Mouse (Mus musculus): ENCODE measurements around the gene Triobp. TPM values are rescaled to one million over a fixed set of nuclear protein-coding genes. Genes with fewer than 3 reads are reported as not detected.
A peak's percentile ranks its signal among the peaks of the same experiment; 100 is the strongest.

Gene Triobp
- 10 to 100 TPM; 11.0 to 11.3 TPM for total RNA-seq (2021)
- long read RNA-seq, experiment 1, transcript Triobp-201 (14 exons, 2,570 nt), result major isoform, 5 of 9 reads
- long read RNA-seq, experiment 1, partial matches to known transcripts, result 2 of 9 reads
- long read RNA-seq, experiment 1, other reads (novel, unspliced or antisense), result 1 of 9 reads
- long read RNA-seq, experiment 2, transcript Triobp-201 (14 exons, 2,570 nt), result major isoform, 8 of 11 reads
- long read RNA-seq, experiment 2, partial matches to known transcripts, result 1 of 11 reads
- long read RNA-seq, experiment 2, other reads (novel, unspliced or antisense), result 2 of 11 reads

DNA sequence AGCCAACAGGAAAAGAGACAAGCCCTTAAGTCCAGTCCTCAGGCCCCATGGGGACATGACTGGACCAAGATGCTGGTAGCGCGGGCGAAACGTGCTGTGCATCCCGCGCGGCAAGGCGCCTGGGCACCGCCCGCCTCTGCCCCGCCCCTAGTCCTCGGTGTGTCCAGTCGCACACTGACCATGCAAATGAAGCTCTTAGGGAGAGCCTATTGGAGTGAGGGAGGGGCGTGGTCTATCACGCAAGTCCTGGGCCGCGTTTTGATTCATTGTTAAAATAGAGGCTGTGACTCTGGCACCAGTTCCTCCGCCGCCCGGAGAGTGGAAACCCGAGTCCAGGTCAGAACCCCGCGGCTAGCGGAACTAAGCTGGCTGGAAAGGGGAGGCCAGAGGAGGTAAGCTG, at the start of gene Triobp:
TSS of gene Triobp (plus strand) at position 68 of the 400 bp plus-strand sequence.
- peak; percentile 75 to 82 for DNase-seq (ENCODE audit: low spot score in 2 of 2)

DNA sequence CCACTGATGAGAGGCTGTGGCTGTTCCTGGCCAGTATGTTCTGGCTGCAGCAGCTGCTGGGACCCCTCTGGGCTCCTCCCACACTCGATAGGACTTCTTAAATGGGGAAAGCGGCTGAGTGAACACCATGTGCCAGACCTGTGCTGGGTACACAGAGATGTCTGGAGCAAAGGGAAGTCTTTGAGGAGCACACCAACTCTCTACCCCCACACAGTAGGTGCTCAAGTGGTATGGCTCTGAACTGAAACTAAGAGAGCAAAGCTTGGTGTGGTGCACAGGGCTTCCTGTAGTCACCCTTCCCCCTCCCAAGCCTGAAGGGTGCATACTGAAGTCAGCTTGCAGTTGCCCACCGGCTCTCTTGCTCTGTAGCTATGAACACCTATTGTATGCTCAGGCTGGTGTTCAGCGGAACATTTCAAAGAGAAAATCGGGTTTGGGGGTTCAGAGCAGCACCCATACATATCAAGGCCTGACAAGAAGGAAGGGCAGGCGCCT, 49.0 kb upstream of the Triobp start:
- no peak for DNase-seq (ENCODE audit: low spot score in 2 of 2)

DNA sequence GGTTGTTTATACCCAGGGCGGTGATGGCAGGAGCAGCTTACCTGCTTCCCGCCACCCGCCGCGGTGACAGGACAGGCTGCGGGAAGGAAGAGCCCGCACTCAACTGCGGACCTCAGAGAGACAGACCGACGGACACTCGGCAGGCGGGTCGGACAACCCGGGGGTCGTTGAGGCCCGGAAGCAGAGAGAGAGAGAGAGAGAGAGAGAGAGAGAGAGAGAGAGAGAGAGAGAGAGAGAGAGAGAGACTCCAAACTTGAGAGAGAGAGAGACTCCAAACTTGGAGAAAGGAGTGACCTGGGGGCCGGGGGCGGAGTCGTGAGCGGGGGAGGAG, 48.1 kb upstream of the Triobp start, which contains the start of gene Gm49510:
TSS of gene Gm49510 (plus strand) at position 259 of the 331 bp plus-strand sequence.
- no peak for DNase-seq (ENCODE audit: low spot score in 2 of 2)

DNA sequence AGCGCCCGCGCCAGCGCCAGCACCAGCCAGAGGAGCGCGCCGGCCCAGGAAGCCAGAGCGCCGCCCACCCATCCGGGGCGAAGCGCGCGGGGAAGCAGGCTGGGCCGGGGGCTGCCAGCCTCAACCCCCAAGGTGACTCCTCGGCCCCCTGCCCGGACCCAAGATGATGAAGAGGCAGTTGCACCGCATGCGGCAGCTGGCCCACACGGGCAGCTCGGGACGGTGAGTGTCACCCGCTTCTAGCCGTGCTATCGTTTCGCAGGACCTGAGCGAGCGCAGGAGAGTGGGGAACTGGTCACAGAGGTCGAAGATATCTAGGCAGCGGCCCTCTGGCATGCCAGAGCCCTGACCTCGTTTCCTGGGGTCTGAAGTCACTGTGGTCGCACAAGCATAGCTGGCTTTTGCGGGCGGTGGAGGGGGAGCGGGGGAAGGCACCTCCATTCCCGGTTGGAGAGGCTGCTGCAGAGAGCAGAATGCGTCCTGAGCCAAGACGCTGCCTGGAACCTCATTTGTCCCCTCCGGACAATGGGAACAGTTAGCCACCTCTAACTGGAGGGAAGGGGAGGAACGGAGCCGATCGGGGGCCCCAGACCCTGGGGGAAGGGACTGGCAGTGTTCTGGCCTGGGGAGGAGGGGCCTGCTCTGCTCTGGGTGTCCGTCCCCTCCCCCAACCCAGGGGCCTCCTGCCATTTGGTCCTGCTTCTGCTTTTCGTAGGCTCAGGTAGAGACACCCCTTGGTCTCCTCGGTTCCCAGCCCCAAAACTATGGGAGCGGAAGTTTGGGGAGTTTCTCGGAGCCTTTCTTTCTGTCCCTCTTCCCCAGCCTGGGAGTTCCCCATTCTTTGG, 47.6 kb upstream of the Triobp start, which contains the start of gene Sh3bp1:
TSS of gene Sh3bp1 (plus strand) at position 29 of the 845 bp plus-strand sequence.
- peak; percentile 57 to 72 for DNase-seq (ENCODE audit: low spot score in 2 of 2)

DNA sequence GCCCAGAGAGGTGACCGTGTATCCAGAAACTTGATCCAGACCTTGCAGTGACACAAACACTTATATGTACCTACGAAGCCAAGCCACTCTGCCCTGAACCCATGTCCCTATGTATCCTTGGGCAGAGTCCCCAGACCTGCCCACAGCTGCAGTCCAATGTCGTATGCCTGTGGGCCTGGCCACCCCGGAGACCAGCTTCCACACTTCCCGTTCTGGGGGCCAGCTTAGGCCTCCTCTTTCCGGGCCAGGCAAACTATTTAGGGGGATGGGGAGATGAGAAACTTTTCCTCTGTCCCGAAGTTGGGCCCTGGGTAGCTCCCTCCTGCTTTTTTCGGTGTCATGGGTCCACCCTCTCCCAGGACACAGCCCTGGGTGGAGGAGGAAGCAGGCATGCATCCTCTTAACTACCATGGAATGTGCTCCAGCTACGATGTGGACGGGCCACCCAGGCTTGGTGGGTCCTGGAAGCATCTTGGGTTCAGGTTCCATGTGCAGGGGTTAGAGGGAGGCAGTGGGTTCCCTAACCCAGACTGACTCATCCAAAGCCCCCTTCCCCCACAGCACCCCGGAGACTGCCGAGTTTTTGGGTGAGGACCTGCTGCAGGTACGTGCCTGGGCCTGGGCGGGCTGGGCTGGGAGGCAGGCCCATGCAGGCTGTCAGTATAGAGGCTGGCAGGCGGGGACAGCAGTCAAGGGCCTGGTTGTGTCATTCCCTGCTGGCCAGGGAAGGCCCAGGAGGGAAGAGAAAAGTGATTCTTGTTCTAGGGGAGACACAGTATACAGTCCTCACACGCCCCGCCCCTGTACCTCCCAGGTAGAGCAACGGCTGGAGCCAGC, 46.7 kb upstream of the Triobp start:
- no peak for DNase-seq (ENCODE audit: low spot score in 2 of 2)

DNA sequence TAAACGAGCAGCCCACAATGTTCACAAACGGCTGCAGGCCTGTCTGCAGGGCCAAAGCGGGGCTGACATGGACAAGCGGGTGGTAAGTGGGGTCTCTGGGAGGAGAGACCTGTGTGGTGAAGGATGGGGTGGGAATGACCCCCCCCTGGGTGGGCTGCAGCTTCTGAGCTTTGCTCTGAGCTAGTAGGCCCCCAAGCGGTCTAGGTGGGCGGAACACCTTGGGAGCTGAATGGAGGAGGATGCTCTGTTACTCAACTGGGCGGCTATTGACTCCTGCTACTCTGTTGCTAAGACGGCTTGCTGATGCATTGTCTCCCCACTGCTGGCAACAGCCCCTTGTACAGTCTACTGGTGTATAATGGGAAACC, 46.1 kb upstream of the Triobp start:
- DNase-seq (ENCODE audit: low spot score in 2 of 2), result no peak

DNA sequence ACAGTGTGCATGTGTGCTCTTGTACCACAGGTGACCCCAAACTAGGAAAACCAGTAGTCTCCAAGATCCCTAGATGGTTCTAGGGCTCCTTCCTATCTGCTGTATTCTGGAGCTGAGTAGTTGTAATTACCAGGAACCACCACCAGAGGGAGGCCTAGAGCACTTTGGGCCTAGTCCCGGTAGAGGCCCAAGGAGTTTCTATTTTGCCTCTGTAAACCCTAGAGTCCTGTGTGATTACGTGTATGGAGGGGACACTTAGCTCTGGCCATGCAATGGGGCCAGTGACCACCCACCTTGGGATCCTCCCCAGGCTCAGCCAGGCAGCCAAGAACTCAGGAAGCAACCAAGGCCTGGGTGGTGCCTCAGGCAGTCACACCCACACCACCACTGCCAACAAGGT, 44.3 kb upstream of the Triobp start:
- DNase-seq (ENCODE audit: low spot score in 2 of 2), result peak; percentile 77 to 91

DNA sequence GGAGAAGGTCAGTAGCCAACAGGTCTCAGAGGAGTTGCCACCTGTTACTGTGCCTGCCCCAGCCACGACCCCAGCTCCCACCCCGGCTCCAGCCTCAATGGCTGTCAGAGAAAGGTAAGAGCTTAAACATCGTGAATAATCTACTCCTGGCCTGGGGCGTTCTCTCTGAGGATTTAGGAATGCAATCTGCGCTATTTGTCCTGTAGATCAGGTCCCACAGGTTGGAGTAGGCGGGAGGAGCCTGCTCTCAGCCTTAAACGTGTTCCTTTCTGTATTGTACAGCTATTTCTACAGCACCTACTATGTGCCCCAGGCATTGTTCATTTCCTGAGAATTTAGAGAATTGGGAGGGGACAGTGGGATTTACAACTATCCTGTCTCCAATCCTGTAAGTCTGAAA, 39.1 kb upstream of the Triobp start:
- DNase-seq (ENCODE audit: low spot score in 2 of 2), result no peak

DNA sequence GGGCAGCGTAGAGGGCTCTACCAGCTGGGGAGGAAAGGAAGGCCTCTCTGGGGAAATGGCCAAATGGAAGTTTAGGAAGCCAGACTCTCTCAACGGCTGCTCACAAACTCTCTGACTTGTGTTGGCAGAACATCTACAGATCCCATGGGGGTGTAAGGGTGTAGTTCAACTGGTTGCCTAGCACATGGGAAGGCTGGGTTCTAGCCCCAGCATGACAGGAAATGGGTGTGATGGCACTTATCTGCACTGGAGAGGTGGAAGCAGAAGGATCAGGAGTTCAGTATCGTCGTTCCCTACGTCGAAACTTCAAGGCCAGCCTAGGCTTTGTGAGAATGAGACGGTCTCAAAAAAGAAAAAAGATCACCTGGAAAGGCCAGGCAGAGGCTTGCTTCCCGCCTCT, 38.5 kb upstream of the Triobp start:
- no peak for DNase-seq (ENCODE audit: low spot score in 2 of 2)

DNA sequence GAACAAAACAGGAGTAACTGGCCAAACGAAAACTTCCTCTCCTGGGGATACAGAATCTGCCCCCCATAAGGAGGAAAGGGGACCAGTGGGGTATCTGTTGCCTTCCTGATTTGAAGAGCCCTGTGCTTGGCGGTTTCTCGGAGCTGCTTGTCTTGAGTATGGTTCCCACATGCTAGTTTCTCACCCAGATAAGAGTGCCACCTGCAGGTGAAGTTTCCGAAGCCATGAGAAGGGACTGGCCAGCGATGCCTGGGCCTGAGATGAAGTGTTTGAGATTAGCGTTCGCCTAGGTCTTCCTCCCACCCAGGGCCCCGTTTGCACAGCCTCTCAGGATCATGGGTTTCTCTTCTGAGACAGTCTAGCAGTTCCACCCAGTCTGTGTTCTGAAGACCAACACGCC, 35.5 kb upstream of the Triobp start:
- no peak for DNase-seq (ENCODE audit: low spot score in 2 of 2)

DNA sequence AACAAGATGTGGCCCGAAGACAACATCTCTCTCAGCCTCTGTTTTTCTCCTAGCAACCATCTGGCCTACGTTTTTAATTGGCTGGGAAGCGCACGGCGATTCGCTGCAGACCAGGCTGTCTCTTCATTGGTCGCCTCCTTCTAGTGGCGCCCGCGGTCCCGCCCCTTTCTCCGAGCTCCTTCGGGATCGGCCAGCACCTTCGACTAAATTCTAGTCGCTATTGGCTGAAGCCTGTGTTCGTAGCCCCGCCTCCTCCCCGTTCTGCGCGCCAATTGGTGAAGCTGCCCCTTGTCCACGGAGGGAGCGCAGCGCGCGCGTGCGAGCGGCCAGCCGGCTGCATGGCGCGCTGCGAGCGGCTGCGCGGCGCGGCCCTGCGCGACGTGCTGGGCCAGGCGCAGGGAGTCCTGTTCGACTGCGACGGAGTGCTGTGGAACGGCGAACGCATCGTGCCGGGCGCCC, 33.9 kb upstream of the Triobp start, which contains the start of gene Pdxp:
TSS of gene Pdxp (plus strand) at position 288 of the 459 bp plus-strand sequence.
- peak; percentile 94 to 98 for DNase-seq (ENCODE audit: low spot score in 2 of 2)

DNA sequence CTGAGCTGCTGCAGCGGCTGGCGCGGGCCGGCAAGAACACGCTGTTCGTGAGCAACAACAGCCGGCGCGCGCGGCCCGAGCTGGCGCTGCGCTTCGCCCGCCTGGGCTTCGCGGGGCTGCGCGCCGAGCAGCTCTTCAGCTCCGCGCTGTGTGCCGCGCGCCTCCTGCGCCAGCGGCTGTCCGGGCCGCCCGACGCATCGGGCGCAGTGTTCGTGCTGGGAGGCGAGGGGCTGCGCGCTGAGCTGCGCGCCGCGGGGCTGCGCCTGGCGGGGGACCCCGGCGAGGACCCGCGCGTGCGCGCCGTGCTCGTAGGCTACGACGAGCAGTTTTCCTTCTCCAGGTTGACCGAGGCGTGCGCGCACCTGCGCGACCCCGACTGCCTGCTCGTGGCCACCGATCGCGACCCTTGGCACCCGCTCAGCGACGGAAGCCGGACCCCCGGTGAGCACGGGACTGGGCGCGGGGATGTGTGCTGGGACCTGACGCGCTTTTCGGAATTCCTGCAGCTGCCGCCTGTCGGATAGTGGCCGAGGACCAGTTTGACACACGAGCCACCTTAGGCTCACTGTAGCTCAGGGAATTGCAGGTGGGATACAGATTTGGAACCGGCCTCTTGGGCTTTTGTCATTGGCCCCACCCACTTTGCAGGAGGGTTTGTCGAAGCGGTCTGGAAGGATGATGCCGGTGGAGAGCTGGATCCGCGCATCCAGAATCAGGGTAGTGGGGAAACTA, 33.3 kb upstream of the Triobp start:
- peak; percentile 46 to 67 for DNase-seq (ENCODE audit: low spot score in 2 of 2)

DNA sequence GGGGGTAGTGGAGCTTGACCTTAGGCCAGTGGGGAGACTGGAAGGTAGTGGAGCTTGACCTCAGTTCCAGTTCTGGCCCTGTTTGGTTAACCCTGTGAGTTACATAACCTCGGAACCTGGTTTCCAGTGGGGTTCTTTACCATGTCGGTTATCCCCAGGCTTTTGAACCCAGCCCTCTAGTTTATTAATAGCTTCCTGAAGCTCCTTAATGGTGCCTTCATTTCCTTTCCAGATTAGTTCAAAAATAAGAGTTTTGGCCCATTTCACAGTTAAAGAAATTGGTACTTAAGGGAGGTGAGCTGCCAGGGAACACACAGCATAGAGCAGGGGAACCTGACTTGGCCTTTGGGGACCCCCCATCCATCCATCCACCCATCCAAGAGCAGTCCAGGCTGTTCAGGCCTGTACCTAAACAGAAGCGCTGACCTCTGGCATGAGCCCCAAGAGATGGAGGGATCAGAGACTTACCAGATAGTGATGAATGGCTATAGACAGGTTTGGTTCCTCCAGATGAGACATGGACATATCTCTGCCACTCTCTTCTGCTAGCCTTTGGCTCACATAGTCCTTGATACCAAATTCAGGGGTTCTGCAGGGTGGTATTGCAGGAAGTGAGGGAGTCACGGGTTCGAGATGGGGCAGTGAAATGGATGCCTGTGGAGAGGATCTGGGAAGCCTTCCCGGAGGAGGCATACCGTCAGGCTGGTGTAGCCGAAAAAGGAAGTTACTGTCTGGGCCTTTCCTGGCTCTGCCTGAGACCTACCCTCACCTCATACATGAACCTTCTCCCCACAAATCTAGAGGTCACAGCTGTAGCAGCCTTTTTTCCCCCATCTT, 32.5 kb upstream of the Triobp start:
- no peak for DNase-seq (ENCODE audit: low spot score in 2 of 2)

DNA sequence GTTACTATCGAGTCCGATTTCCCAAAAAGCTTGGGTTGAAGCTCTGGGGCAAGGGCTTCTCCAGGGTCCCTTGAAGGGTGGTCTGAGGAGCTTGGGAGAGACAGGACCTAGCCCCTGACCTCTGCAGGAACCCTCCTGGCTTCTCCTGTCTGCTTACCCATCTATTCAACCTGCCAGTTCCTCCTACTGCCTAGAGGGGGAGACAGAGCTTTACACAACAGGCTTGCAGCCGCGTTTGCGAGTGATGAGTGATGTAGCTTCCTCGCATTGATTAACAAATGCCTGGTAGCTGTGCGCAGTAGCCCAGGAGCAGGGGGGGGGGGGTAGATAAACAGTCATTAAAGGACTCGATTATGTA, 31.9 kb upstream of the Triobp start:
- peak; percentile 72 to 73 for DNase-seq (ENCODE audit: low spot score in 2 of 2)

DNA sequence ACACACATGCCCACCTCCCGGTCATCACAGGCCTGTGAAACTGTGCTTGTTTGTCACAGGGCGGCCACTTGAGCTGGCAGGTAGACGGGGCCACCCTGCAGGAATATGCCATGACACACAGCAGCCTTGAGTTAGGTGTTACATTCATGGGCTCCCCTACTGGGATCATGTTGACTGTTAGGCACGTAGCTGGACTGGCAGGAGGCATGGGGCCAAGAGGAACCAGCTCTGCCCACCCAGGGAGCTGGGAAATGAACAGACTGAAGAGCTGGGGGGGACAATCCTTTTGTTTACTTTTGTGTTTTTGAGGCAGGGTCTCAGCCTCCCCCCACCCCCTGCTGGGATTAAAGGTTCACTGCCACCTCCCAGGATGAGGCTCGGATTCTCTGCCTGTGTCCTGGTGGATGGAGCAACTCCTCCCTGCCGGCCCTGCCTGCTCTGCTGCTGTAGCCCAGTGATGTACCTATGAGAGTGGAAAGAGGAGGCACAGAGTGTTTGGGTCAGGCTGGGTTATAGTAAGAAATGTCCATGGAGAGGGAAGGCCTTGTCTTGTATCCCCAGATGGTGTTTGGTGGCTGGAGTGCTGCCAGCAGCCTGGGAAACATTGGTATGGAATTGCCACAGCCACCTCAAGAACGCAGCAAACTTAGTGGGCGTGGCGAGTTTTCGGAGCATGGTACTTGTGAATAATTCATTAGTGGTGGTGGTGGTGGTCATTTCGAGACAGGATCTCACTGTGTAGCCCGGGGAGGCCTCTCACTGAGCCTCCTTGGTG, 31.3 kb upstream of the Triobp start:
- peak in 1 of 2 experiments; percentile 62 for DNase-seq (ENCODE audit: low spot score in 2 of 2)

DNA sequence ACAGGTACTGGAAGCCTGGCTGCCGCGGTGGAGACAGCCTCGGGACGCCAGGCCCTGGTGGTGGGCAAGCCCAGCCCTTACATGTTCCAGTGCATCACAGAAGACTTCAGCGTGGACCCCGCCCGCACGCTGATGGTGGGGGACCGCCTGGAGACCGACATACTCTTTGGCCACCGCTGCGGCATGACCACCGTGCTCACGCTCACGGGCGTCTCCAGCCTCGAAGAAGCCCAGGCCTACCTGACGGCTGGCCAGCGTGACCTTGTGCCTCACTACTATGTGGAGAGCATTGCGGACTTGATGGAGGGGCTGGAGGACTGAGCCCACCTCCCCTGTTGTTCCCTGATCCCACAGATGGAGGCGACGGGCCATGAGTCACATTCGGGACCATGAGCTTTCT, 29.4 kb upstream of the Triobp start:
- DNase-seq (ENCODE audit: low spot score in 2 of 2), result no peak

DNA sequence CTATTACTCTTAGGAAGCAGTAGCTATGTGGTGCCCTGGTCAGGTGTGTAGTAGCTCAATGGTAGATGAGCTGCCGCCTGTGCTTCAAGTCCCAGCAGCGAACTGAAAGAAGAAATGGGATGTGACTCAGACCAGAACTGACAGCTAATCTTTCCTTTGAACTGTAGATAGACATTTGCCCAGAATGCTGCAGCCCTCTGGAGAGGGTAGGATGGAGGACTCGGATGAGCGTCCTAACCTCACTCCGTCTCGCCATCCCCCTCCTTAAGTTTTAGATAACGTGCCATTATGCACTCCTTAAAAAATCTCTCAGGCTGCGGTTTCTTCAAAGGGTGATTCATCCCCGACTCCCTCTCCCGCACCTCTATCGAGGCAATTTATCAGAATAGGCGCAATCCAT, 27.6 kb upstream of the Triobp start:
- no peak for DNase-seq (ENCODE audit: low spot score in 2 of 2)

DNA sequence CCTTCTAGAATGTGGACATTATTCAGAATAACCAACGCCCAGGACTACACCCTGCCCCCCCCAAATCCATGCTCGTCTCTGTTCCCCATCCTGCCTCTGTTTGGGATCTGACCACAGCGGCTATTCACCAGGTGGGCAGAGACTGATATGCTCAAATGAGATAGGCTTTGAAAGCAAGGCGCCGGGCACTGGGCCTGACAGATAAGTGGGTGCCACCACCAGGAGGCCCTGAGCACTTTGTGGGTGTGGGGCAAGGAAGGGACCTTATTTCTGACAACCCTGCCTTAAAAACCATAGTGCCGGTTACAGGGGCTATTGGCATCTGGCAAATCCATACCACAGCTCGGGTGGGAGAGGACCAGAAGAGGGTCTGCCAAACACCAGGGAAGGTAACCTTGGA, 24.8 kb upstream of the Triobp start:
- DNase-seq (ENCODE audit: low spot score in 2 of 2), result no peak

DNA sequence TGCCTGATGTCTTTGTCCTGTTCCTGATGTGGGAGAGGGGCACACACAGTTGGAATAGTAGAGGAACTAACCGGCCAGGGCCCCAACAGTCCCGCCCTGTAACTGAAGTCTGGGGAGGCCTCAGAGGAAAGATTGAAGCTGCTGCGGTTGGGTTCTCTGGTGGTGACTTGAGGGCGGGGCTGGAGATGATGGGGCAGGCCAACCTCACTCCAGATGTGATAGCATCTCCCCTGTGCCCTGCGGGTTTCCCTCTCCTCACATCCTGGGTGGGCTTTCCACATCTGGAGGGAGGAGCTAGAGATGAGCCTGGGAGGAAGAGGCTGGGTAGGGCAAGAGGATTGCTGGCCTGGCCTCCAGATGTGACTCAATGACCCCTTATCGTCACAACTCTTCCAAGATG, 23.9 kb upstream of the Triobp start:
- no peak for DNase-seq (ENCODE audit: low spot score in 2 of 2)

Measured in left cerebral cortex, adult 18-20 months (tissue).